Mouse (Mus musculus): ENCODE measurements around the gene Ammecr1. TPM values are rescaled to one million over a fixed set of nuclear protein-coding genes. Genes with fewer than 3 reads are reported as not detected.

Gene Ammecr1
- total RNA-seq, 2 experiments from 2014 or later, result 7.4 to 14.2 TPM

- peak; percentile 40; the same call in 1 of the 2 replicates for ATAC-seq (ENCODE audit: poor library complexity, severe bottlenecking)
Observed at GRCm38 (mm10) chrX:142917394-142917793, 49.1 kb downstream of the Ammecr1 start.

- ATAC-seq (ENCODE audit: poor library complexity, severe bottlenecking), result no peak
Observed at GRCm38 (mm10) chrX:142916719-142917118, 49.8 kb downstream of the Ammecr1 start.

- ATAC-seq (ENCODE audit: poor library complexity, severe bottlenecking), result no peak
Observed at GRCm38 (mm10) chrX:142914208-142914607, 52.3 kb downstream of the Ammecr1 start.

GRCm38 (mm10) chrX:142903854-142904253 is 62.7 kb downstream of the Ammecr1 start:
- ATAC-seq (ENCODE audit: poor library complexity, severe bottlenecking), result peak; percentile 84

- no peak for ATAC-seq (ENCODE audit: poor library complexity, severe bottlenecking)
Observed at GRCm38 (mm10) chrX:142902599-142902998, 63.9 kb downstream of the Ammecr1 start.

- ATAC-seq (ENCODE audit: poor library complexity, severe bottlenecking), result no peak
Observed at GRCm38 (mm10) chrX:142901915-142902314, 64.6 kb downstream of the Ammecr1 start.

GRCm38 (mm10) chrX:142898295-142898887 is 68.1 kb downstream of the Ammecr1 start:
- ATAC-seq (ENCODE audit: poor library complexity, severe bottlenecking), result no peak

GRCm38 (mm10) chrX:142897477-142898000 is 69.0 kb downstream of the Ammecr1 start:
- ATAC-seq (ENCODE audit: poor library complexity, severe bottlenecking), result no peak

- no peak for ATAC-seq (ENCODE audit: poor library complexity, severe bottlenecking)
Observed at GRCm38 (mm10) chrX:142895316-142895715, 71.2 kb downstream of the Ammecr1 start.

GRCm38 (mm10) chrX:142885962-142886361 is 80.6 kb downstream of the Ammecr1 start:
- no peak for ATAC-seq (ENCODE audit: poor library complexity, severe bottlenecking)

- ATAC-seq (ENCODE audit: poor library complexity, severe bottlenecking), result no peak
Observed at GRCm38 (mm10) chrX:142883593-142883992, 82.9 kb downstream of the Ammecr1 start.

GRCm38 (mm10) chrX:142882255-142882654 is 84.3 kb downstream of the Ammecr1 start:
- peak; percentile 95 for ATAC-seq (ENCODE audit: poor library complexity, severe bottlenecking)

- ATAC-seq (ENCODE audit: poor library complexity, severe bottlenecking), result no peak
Observed at GRCm38 (mm10) chrX:142869844-142870243, 96.7 kb downstream of the Ammecr1 start.

- no peak for ATAC-seq (ENCODE audit: poor library complexity, severe bottlenecking)
Observed at GRCm38 (mm10) chrX:142848032-142848431, 118.5 kb downstream of the Ammecr1 start.

- no peak for ATAC-seq (ENCODE audit: poor library complexity, severe bottlenecking)
Observed at GRCm38 (mm10) chrX:142846266-142846665, 120.3 kb downstream of the Ammecr1 start.

GRCm38 (mm10) chrX:142841916-142842315 is 124.6 kb downstream of the Ammecr1 start:
- ATAC-seq (ENCODE audit: poor library complexity, severe bottlenecking), result no peak

GRCm38 (mm10) chrX:142839411-142839810 is 127.1 kb downstream of the Ammecr1 start:
- no peak for ATAC-seq (ENCODE audit: poor library complexity, severe bottlenecking)

GRCm38 (mm10) chrX:142838841-142839240 is 127.7 kb downstream of the Ammecr1 start:
- ATAC-seq (ENCODE audit: poor library complexity, severe bottlenecking), result no peak

GRCm38 (mm10) chrX:142837316-142837715 is 129.2 kb downstream of the Ammecr1 start:
- no peak for ATAC-seq (ENCODE audit: poor library complexity, severe bottlenecking)

GRCm38 (mm10) chrX:142836399-142836798 is 130.1 kb downstream of the Ammecr1 start:
- ATAC-seq (ENCODE audit: poor library complexity, severe bottlenecking), result no peak

- ATAC-seq (ENCODE audit: poor library complexity, severe bottlenecking), result no peak
Observed at GRCm38 (mm10) chrX:142834807-142835206, 131.7 kb downstream of the Ammecr1 start.

GRCm38 (mm10) chrX:142833164-142833796 is 133.2 kb downstream of the Ammecr1 start:
- no peak for ATAC-seq (ENCODE audit: poor library complexity, severe bottlenecking)

Measured in megakaryocyte, adult 5-6 weeks (primary cell).